Mouse (Mus musculus): ENCODE data around the gene Dnah5.

DNA sequence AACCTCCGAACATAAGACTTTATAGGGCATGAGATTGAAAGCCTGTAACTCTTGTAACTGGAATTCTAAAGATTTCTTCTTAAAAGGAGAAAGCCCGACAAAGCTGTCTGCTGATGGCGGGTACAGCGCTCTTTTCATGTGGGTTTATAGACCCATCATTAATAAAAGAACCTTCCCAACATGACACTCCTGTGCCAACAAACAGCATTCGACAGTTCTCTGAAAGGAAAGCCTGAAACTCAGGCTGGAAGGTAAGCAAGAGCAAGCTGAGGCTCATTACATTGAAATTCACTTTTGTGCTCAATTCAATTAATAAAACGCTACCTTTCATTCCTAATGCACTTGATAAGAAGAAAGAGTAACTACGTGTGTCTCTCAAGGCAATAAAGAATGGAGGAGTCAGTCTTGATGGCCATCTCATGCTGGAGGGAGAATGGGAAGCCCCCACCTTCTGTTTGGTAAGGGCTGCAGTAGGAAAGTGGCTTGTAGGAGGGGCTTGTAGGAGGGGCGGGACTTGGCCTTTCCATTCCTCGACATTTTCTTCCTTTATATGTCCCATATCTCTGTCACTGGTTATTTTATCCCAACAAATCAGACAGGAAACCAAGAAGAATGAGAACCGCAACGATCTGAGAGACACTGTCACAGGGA is 15.1 kb upstream of the Dnah5 start:
- TF ChIP-seq CTCF (IDR thresholded peaks at IDR 0.05; ENCODE audit: low read depth), result no peak
- no peak for TF ChIP-seq EP300 (IDR thresholded peaks at IDR 0.05; ENCODE audit: low read depth)
